Mouse (Mus musculus): Measurements from ENCODE around the gene Noxred1. TPM values are rescaled to one million over a fixed set of nuclear protein-coding genes. Genes with fewer than 3 reads are reported as not detected.

Gene Noxred1
- 0.58 and 0.72 TPM in 2 replicates for polyA plus RNA-seq (2014; fragmentation: Nextera tagmentation; extraction: Ambion mirVana)

- Histone ChIP-seq H3K27me3 (ENCODE audit: insufficient read depth, low read length) (no peaks in the 10 kb centered on the region), H3K4me2 (no peak within 1 kb of the TSS), H3K9ac (no peak within 1 kb of the TSS), H3K36me3 (ENCODE audit: insufficient read depth) (peaks cover 48% of the 10 kb centered on the region), H3K4me1 (ENCODE audit: insufficient read depth) (no peaks in the 10 kb centered on the region), H3K27ac (ENCODE audit: low read depth) (no peak within 1 kb of the TSS), H3K9me3 (ENCODE audit: low read depth, low read length) (no peaks in the 10 kb centered on the region), H3K4me3 (ENCODE audit: low read depth, low read length) (no peak within 1 kb of the TSS)
- TF ChIP-seq CTCF (IDR thresholded peaks at IDR 0.05; ENCODE audit: low read depth): no peak
- 91% methylated on average over 1 of the region's 1 CpGs for WGBS
- DNase-seq: no peak
- no peak for ATAC-seq (ENCODE audit: insufficient read depth)
Observed at GRCm38 (mm10) chr12:87238632-87239031, at the start of gene Noxred1. Gene Noxred1, minus strand, starts transcription at chr12:87238732.

GRCm38 (mm10) chr12:87284726-87285125 is 46.2 kb upstream of the Noxred1 start:
- Histone ChIP-seq H3K4me3 (ENCODE audit: low read depth, low read length) (no peak overlapping the region), H3K9me3 (ENCODE audit: low read depth, low read length) (no peaks in the 10 kb centered on the region), H3K9ac (no peak overlapping the region), H3K4me2 (no peak overlapping the region), H3K27me3 (ENCODE audit: insufficient read depth, low read length) (no peaks in the 10 kb centered on the region), H3K27ac (ENCODE audit: low read depth) (no peak overlapping the region), H3K36me3 (ENCODE audit: insufficient read depth) (no peaks in the 10 kb centered on the region), H3K4me1 (ENCODE audit: insufficient read depth) (no peaks in the 10 kb centered on the region)
- DNase-seq: no peak
- no peak for ATAC-seq (ENCODE audit: insufficient read depth)
- WGBS: 71% methylated on average over 5 of the region's 5 CpGs
- TF ChIP-seq CTCF (IDR thresholded peaks at IDR 0.05; ENCODE audit: low read depth): no peak

DNA sequence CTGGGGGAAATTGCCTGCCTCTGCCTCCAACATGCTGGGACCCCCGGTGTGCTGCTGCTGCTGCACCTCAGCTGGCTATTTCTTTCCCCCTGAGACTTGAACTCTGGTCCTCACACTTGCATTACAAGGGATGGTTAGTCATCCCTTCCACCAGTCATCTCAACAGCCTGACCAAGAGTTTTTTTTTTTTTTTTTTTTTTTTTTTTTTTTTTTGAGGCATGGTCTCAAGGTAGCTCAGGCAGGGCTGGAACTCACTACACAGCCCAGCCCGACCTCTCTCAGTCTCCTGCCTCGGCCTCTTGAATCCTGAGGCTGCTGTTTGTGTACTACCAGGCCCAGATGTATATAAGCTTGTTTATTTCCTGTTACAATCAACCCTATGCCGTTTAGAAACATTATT is 45.7 kb upstream of the Noxred1 start:
- no peaks in the 10 kb centered on the region for H3K27me3 ChIP-seq (ENCODE audit: insufficient read depth, low read length)
- H3K4me2 ChIP-seq: no peak overlapping the region
- H3K9ac ChIP-seq: no peak overlapping the region
- no peak overlapping the region for H3K27ac ChIP-seq (ENCODE audit: low read depth)
- TF ChIP-seq CTCF (IDR thresholded peaks at IDR 0.05; ENCODE audit: low read depth): no peak
- WGBS: 73% methylated on average over 4 of the region's 4 CpGs
- ATAC-seq (ENCODE audit: insufficient read depth) (no peak), DNase-seq (no peak)
- no peaks in the 10 kb centered on the region for H3K9me3 ChIP-seq (ENCODE audit: low read depth, low read length)
- no peaks in the 10 kb centered on the region for H3K4me1 ChIP-seq (ENCODE audit: insufficient read depth)
- no peak overlapping the region for H3K4me3 ChIP-seq (ENCODE audit: low read depth, low read length)
- H3K36me3 ChIP-seq (ENCODE audit: insufficient read depth): no peaks in the 10 kb centered on the region

GRCm38 (mm10) chr12:87283706-87284105 is 45.2 kb upstream of the Noxred1 start:
- Histone ChIP-seq H3K9me3 (ENCODE audit: low read depth, low read length) (no peaks in the 10 kb centered on the region), H3K27ac (ENCODE audit: low read depth) (no peak overlapping the region), H3K27me3 (ENCODE audit: insufficient read depth, low read length) (no peaks in the 10 kb centered on the region), H3K4me2 (no peak overlapping the region), H3K4me3 (ENCODE audit: low read depth, low read length) (no peak overlapping the region), H3K4me1 (ENCODE audit: insufficient read depth) (no peaks in the 10 kb centered on the region), H3K9ac (no peak overlapping the region), H3K36me3 (ENCODE audit: insufficient read depth) (no peaks in the 10 kb centered on the region)
- 62% methylated on average over 7 of the region's 7 CpGs for WGBS
- ATAC-seq (ENCODE audit: insufficient read depth) (no peak), DNase-seq (no peak)
- no peak for TF ChIP-seq CTCF (IDR thresholded peaks at IDR 0.05; ENCODE audit: low read depth)

GRCm38 (mm10) chr12:87282743-87283142 is 44.2 kb upstream of the Noxred1 start:
- Histone ChIP-seq H3K9ac (no peak overlapping the region), H3K36me3 (ENCODE audit: insufficient read depth) (no peaks in the 10 kb centered on the region), H3K4me3 (ENCODE audit: low read depth, low read length) (no peak overlapping the region), H3K4me2 (no peak overlapping the region), H3K27me3 (ENCODE audit: insufficient read depth, low read length) (no peaks in the 10 kb centered on the region), H3K9me3 (ENCODE audit: low read depth, low read length) (no peaks in the 10 kb centered on the region), H3K27ac (ENCODE audit: low read depth) (no peak overlapping the region), H3K4me1 (ENCODE audit: insufficient read depth) (0 out of 2 replicates have a peak, but pooled peaks cover 3% of the 10 kb centered on the region)
- TF ChIP-seq CTCF (IDR thresholded peaks at IDR 0.05; ENCODE audit: low read depth): no peak
- no peak for DNase-seq
- WGBS: 86% methylated on average over 4 of the region's 4 CpGs
- no peak for ATAC-seq (ENCODE audit: insufficient read depth)

GRCm38 (mm10) chr12:87281766-87282165 is 43.2 kb upstream of the Noxred1 start:
- WGBS: 70% methylated on average over 1 of the region's 1 CpGs
- Histone ChIP-seq H3K4me1 (ENCODE audit: insufficient read depth) (0 out of 2 replicates have a peak, but pooled peaks cover 3% of the 10 kb centered on the region), H3K36me3 (ENCODE audit: insufficient read depth) (peaks cover 1% of the 10 kb centered on the region; the same call in 1 of the 2 replicates), H3K4me2 (no peak overlapping the region), H3K9me3 (ENCODE audit: low read depth, low read length) (no peaks in the 10 kb centered on the region), H3K27me3 (ENCODE audit: insufficient read depth, low read length) (no peaks in the 10 kb centered on the region), H3K27ac (ENCODE audit: low read depth) (no peak overlapping the region), H3K9ac (no peak overlapping the region), H3K4me3 (ENCODE audit: low read depth, low read length) (no peak overlapping the region)
- DNase-seq (no peak), ATAC-seq (ENCODE audit: insufficient read depth) (no peak)
- TF ChIP-seq CTCF (IDR thresholded peaks at IDR 0.05; ENCODE audit: low read depth): no peak

DNA sequence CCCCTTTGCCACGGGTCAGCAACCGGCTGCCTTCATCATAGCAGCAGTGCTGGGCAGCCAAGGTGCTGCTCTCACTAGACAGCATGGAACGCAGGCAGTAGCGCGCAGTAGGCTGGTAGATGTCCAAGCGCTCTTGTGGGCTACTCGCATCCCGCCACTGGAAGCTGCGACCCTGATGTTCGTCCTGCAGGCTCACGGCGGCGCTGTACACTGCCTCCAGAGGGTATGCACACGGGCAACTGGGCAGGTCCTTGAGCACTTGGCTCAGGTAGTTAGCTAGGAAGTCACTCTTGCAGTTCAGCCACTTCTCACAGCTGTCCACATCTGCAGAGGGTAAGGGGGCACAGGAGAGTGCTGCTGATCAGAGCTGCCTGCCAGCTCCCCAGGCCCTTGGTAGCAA is 41.3 kb upstream of the Noxred1 start:
- WGBS: 40% methylated on average over 14 of the region's 14 CpGs

More for the DNA sequence above, 41.3 kb upstream of the Noxred1 start:
- no peak overlapping the region for H3K9ac ChIP-seq
- no peak overlapping the region for H3K4me3 ChIP-seq (ENCODE audit: low read depth, low read length)
- ATAC-seq (ENCODE audit: insufficient read depth) (no peak), DNase-seq (no peak)
- peak; percentile 37 for TF ChIP-seq CTCF (IDR thresholded peaks at IDR 0.05; ENCODE audit: low read depth)
- H3K9me3 ChIP-seq (ENCODE audit: low read depth, low read length): no peaks in the 10 kb centered on the region
- H3K4me2 ChIP-seq: no peak overlapping the region
- H3K36me3 ChIP-seq (ENCODE audit: insufficient read depth): peaks cover 20% of the 10 kb centered on the region
- no peak overlapping the region for H3K27ac ChIP-seq (ENCODE audit: low read depth)
- 0 out of 2 replicates have a peak, but pooled peaks cover 3% of the 10 kb centered on the region for H3K4me1 ChIP-seq (ENCODE audit: insufficient read depth)
- H3K27me3 ChIP-seq (ENCODE audit: insufficient read depth, low read length): no peaks in the 10 kb centered on the region

Measured in lung, embryonic 14.5 days (tissue).